Mouse (Mus musculus) cortical plate, adult 2 months (tissue): Measurements from ENCODE around the gene Eif4e1b.

Experiments
- CTCF ChIP-seq: fragments of 200-500 bp; IDR thresholded peaks from 2 replicates; pipeline ENCODE4 v1.5.1; 2011; ENCODE audit warnings: mild to moderate bottlenecking, control low read depth, low read length; ENCODE audit not compliant: insufficient read depth; ENCODE audit errors: extremely low read depth
- POLR2A ChIP-seq: fragments of 200-500 bp; IDR thresholded peaks from 2 replicates; pipeline ENCODE4 v1.6.1; 2011; ENCODE audit warnings: mild to moderate bottlenecking, low read length, control low read depth; ENCODE audit not compliant: insufficient read depth; ENCODE audit errors: extremely low read depth

- TF ChIP-seq CTCF (no peak), POLR2A (no peak)
Measured at GRCm38 (mm10) chr13:54748190-54748589, 35.6 kb upstream of the Eif4e1b start.
